In the genomic region with DNA sequence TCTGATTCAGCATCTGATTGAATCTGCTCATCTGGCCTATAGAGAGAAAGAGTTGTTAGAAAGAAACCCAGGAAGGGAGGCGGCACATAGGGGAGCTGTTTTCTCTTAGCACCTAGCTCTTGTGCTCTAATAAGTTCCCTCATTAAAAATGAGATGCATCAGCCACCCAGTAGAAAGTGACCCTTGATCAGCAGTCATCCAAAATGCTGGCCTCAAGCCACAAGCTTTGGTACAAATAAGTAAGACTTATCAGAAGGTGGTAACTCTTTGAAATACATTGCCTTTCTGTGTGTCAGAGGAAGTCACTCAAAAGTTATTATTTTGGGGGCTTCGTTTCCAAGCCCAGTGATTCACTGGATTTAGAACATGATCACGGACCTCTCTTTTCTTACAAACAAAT, we compare ENCODE assay signal across 15 mouse cellular contexts.
"Had no signal": no experiment of that assay in that cellular context is flagged by ENCODE, and none has a peak within 500 bp of the region (broad histone marks: within the 10 kb centered on the region; RNA-seq: fewer than 3 reads in every experiment).

No protein-coding gene starts in this region.

- H3K27ac ChIP-seq: limb, embryonic 12.5 days; macrophage; midbrain, embryonic 15.5 days; neural tube, embryonic 12.5 days had no signal

- H3K4me2 ChIP-seq: limb, embryonic 12.5 days; liver, embryonic 11.5 days; lung, embryonic 14.5 days; midbrain, embryonic 11.5 days; midbrain, embryonic 15.5 days; neural tube, embryonic 12.5 days had no signal

- H3K9ac ChIP-seq: limb, embryonic 12.5 days; lung, embryonic 14.5 days; midbrain, embryonic 15.5 days; neural tube, embryonic 12.5 days had no signal

- H3K36me3 ChIP-seq: midbrain, embryonic 15.5 days; neural tube, embryonic 12.5 days had no signal

- H3K27me3 ChIP-seq: limb, embryonic 12.5 days; megakaryocyte, embryonic 14.5 days; midbrain, embryonic 15.5 days had no signal

- H3K9me3 ChIP-seq: limb, embryonic 12.5 days; megakaryocyte, embryonic 14.5 days; midbrain, embryonic 15.5 days; neural tube, embryonic 12.5 days had no signal

- DNase-seq: layer of hippocampus, postnatal 36 days; lung, embryonic 14.5 days; lung, postnatal 14 days; right cerebral cortex, postnatal 4 days; spleen, adult 18-20 months; thymus, adult 18-20 months; thymus, postnatal 14 days had no signal

- H3K4me3 ChIP-seq: limb, embryonic 12.5 days; megakaryocyte, embryonic 14.5 days; midbrain, embryonic 15.5 days; neural tube, embryonic 12.5 days had no signal

- ATAC-seq: intestine, embryonic 16.5 days; midbrain, embryonic 15.5 days had no signal
